Mouse (Mus musculus) embryonic facial prominence, embryonic 12.5 days (tissue): ENCODE measurements around the gene Lancl3. TPM values are rescaled to one million over a fixed set of nuclear protein-coding genes. Genes with fewer than 3 reads are reported as not detected.
A peak's percentile ranks its signal among the peaks of the same experiment; 100 is the strongest.

Source experiments
- ATAC-seq: fragments of 200-750 bp; cut with Nextera tagmentation; 2 replicates; pipeline ENCODE4 v1.8.0; 2017; ENCODE audit not compliant: insufficient number of reproducible peaks, insufficient read depth, low FRiP score, low TSS enrichment
- H3K27ac ChIP-seq: fragments of 300-500 bp; sonication (generic); 2 replicates; pipeline ENCODE4 v1.5.1; 2016; ENCODE audit warnings: mild to moderate bottlenecking
- H3K27me3 ChIP-seq: fragments of 300-500 bp; sonication (generic); 2 replicates; pipeline ENCODE4 v1.6.1; 2016; ENCODE audit warnings: mild to moderate bottlenecking, moderate library complexity
- H3K36me3 ChIP-seq: fragments of 300-500 bp; sonication (generic); 2 replicates; pipeline ENCODE4 v1.6.1; 2016; ENCODE audit warnings: mild to moderate bottlenecking
- H3K4me1 ChIP-seq: fragments of 300-500 bp; sonication (generic); 2 replicates; pipeline ENCODE4 v1.6.1; 2016
- H3K4me2 ChIP-seq: fragments of 300-500 bp; sonication (generic); replicated peaks from 2 replicates; pipeline ENCODE4 v1.6.1; 2016; ENCODE audit warnings: mild to moderate bottlenecking, moderate library complexity
- H3K4me3 ChIP-seq: fragments of 300-500 bp; sonication (generic); 2 replicates; pipeline ENCODE4 v1.5.1; 2016; ENCODE audit warnings: mild to moderate bottlenecking
- H3K9ac ChIP-seq: fragments of 300-500 bp; sonication (generic); 2 replicates; pipeline ENCODE4 v1.6.1; 2016; ENCODE audit warnings: mild to moderate bottlenecking, moderate library complexity
- H3K9me3 ChIP-seq: fragments of 300-500 bp; sonication (generic); 2 replicates; pipeline ENCODE4 v1.6.1; 2016; ENCODE audit warnings: mild to moderate bottlenecking, moderate library complexity
- WGBS: fragments of 180-500 bp; shearing (Covaris S2); methylation state at CpG from one replicate; pipeline ENCODE4 v1.1.7; 2016; 5-methylcytosine and 5-hydroxymethylcytosine counted together
- polyA plus RNA-seq: library from polyadenylated mRNA; unstranded; fragments of >200 nt; fragmentation: Nextera tagmentation; extraction: Ambion mirVana; gene quantifications from 2 replicates; pipeline ENCODE4 v1.2.1, GENCODE M21; 2016

The Lancl3 gene
- polyA plus RNA-seq, result 1.1 and 1.3 TPM in 2 replicates

DNA sequence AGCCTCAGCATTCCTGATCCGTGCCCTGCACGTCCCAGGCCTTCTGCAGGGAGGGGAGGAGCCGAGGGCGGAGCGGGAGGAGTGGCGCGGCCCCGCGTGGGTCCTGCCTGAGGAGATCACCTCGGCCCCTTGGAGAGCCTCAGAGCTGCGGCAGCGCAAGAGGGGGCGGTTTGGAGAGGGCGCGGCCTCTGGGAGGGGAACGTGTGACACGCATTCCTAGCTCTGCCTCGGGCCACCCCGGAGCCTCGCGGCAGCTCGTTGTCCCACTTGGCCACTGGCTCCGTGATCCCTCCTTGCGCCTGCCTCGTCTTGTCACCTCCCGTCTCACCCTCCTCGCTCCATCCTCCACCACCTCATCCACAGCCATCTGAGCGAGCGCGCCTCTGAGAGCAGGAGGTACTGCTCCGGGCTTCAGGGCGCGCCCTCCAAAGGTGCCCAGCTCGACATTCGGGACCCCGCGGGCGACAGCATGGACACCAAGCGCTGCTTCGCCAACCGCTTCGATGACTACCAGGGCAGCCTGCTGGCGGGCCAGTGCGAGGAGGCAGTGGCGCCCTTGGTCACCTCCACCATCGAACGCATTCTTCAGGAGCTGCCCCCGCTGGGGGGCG is at the start of gene Lancl3:
Gene Lancl3 (plus strand): TSS at position 142 of the 611 bp plus-strand sequence.
- peak within 1 kb of the TSS; percentile 41 for H3K4me3 ChIP-seq
- no peaks in the 10 kb centered on the region for H3K9me3 ChIP-seq
- H3K4me1 ChIP-seq, result no peaks in the 10 kb centered on the region
- H3K9ac ChIP-seq, result 0 out of 2 replicates have a peak within 1 kb of the TSS, but pooled peaks have one; percentile 15
- peak; percentile 72 for ATAC-seq
- no peaks in the 10 kb centered on the region for H3K36me3 ChIP-seq
- 15% methylated on average over 49 of the region's 49 CpGs for WGBS
- no peak within 1 kb of the TSS for H3K27ac ChIP-seq
- H3K27me3 ChIP-seq, result peaks cover 11% of the 10 kb centered on the region; the same call in 1 of the 2 replicates
- H3K4me2 ChIP-seq, result peak within 1 kb of the TSS; percentile 61

GRCm38 (mm10) chrX:9179011-9179410 is 20.7 kb upstream of the Lancl3 start:
- no peak overlapping the region for H3K27ac ChIP-seq
- no peaks in the 10 kb centered on the region for H3K4me1 ChIP-seq
- no peaks in the 10 kb centered on the region for H3K9me3 ChIP-seq
- 65% methylated on average over 2 of the region's 2 CpGs for WGBS
- ATAC-seq, result no peak
- no peaks in the 10 kb centered on the region for H3K36me3 ChIP-seq
- H3K4me2 ChIP-seq, result no peak overlapping the region
- H3K9ac ChIP-seq, result no peak overlapping the region
- H3K27me3 ChIP-seq, result no peaks in the 10 kb centered on the region
- H3K4me3 ChIP-seq, result no peak overlapping the region

- no peak overlapping the region for H3K4me2 ChIP-seq
- H3K27ac ChIP-seq, result no peak overlapping the region
- H3K4me3 ChIP-seq, result no peak overlapping the region
- 61% methylated on average over 5 of the region's 5 CpGs for WGBS
- H3K9me3 ChIP-seq, result no peaks in the 10 kb centered on the region
- no peaks in the 10 kb centered on the region for H3K36me3 ChIP-seq
- ATAC-seq, result no peak
- no peaks in the 10 kb centered on the region for H3K27me3 ChIP-seq
- H3K4me1 ChIP-seq, result no peaks in the 10 kb centered on the region
- no peak overlapping the region for H3K9ac ChIP-seq
These were observed 18.1 kb upstream of the Lancl3 start for GRCm38 (mm10) chrX:9181570-9181969.

- Histone ChIP-seq H3K4me2 (peak overlapping the region; percentile 61), H3K9ac (0 out of 2 replicates have a peak overlapping the region, but pooled peaks have one; percentile 15), H3K9me3 (no peaks in the 10 kb centered on the region), H3K4me3 (peak overlapping the region; percentile 41), H3K27me3 (peaks cover 11% of the 10 kb centered on the region; the same call in 1 of the 2 replicates), H3K4me1 (no peaks in the 10 kb centered on the region), H3K27ac (no peak overlapping the region), H3K36me3 (no peaks in the 10 kb centered on the region)
- 20% methylated on average over 63 of the region's 72 CpGs for WGBS
- no peak for ATAC-seq
These were observed 747 bp downstream of the Lancl3 start for GRCm38 (mm10) chrX:9200380-9200917.

GRCm38 (mm10) chrX:9201954-9202353 is 2.3 kb downstream of the Lancl3 start:
- WGBS, result 54% methylated on average over 2 of the region's 2 CpGs
- no peak for ATAC-seq

DNA sequence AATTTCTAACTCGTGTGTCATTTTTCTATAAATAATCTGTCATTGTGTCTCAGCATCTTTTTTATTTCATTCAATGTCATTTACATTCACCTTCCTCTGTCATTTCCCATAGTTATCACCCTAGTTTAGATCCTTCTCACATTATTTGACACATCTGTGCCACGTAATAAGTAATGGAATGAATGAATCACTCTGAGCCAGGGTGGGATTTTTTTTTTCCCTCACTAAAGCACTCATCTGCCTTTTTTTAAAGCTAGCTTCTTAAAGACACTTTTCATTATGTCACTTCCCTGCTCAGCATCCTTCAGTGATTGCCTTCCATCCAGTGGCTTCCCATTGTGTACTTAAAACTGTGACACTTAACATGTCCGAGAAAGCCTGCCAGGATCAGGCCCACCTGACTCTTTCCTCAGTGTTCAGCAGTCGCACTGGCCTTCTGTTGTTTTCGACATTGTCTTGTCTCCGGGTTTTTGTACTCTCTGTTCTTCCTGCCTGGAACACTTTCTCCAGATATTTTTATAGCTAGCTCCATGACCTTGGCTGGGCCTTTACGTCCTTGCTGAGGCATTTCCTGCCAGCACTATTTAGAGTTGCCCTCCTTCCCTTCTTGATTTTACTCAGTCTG is 3.2 kb downstream of the Lancl3 start:
- 68% methylated on average over 7 of the region's 7 CpGs for WGBS
- H3K4me2 ChIP-seq, result no peak overlapping the region
- peaks cover 11% of the 10 kb centered on the region; the same call in 1 of the 2 replicates for H3K27me3 ChIP-seq
- no peak for ATAC-seq
- no peaks in the 10 kb centered on the region for H3K9me3 ChIP-seq
- no peak overlapping the region for H3K27ac ChIP-seq
- H3K4me3 ChIP-seq, result no peak overlapping the region
- no peaks in the 10 kb centered on the region for H3K36me3 ChIP-seq
- no peak overlapping the region for H3K9ac ChIP-seq
- no peaks in the 10 kb centered on the region for H3K4me1 ChIP-seq

More at GRCm38 (mm10) chrX:9201954-9202353, 2.3 kb downstream of the Lancl3 start:
- no peaks in the 10 kb centered on the region for H3K36me3 ChIP-seq
- H3K9ac ChIP-seq, result no peak overlapping the region
- H3K4me2 ChIP-seq, result no peak overlapping the region
- H3K27ac ChIP-seq, result no peak overlapping the region
- H3K4me1 ChIP-seq, result no peaks in the 10 kb centered on the region
- no peaks in the 10 kb centered on the region for H3K9me3 ChIP-seq
- H3K4me3 ChIP-seq, result no peak overlapping the region
- H3K27me3 ChIP-seq, result peaks cover 11% of the 10 kb centered on the region; the same call in 1 of the 2 replicates

DNA sequence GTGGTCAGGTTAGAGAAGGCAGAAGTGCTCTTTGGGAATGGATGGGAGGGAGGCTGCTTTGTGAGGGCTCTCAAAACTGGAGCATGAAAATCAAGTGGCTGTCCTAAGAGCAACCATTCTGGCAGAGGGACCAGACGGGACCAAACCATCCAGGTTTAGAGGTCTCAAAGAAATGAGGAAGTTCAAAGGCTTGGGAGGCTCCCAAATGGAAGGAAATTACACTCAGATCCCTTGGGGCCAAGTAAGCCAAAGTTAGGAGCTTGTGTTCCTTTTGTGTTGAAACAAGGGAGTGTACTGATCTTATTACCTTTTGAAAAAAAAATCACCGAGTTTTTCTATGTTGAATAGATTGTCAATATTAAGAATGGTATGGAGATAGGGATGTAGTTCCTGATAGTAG is 5.4 kb downstream of the Lancl3 start:
- Histone ChIP-seq H3K4me1 (no peaks in the 10 kb centered on the region), H3K9ac (no peak overlapping the region), H3K9me3 (no peaks in the 10 kb centered on the region), H3K4me2 (no peak overlapping the region), H3K27me3 (peaks cover 2% of the 10 kb centered on the region; the same call in 1 of the 2 replicates), H3K4me3 (no peak overlapping the region), H3K27ac (no peak overlapping the region), H3K36me3 (no peaks in the 10 kb centered on the region)
- 68% methylated on average over 2 of the region's 2 CpGs for WGBS
- ATAC-seq, result no peak

DNA sequence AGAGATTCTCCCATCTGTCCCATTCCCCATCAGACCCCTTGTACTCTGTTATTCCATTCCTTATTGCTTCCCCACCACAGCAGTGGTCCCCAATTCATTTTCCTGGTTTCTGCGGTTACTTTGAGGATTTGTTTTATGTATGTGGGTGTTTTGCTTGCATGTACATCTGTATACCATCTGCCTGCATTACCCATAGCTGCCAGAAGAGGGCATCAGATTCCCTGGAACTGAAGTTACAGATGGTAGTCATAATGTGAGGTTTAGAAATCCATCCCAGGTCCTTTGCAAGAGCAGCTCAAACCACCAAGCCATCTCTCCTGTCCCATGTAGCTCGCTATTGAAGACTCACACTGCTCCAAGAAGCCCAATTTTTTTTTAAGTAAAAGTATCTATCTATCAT is 16.5 kb downstream of the Lancl3 start:
- no peak for ATAC-seq
- Histone ChIP-seq H3K27me3 (no peaks in the 10 kb centered on the region), H3K4me2 (no peak overlapping the region), H3K36me3 (no peaks in the 10 kb centered on the region), H3K9me3 (no peaks in the 10 kb centered on the region), H3K4me1 (no peaks in the 10 kb centered on the region), H3K9ac (no peak overlapping the region), H3K27ac (no peak overlapping the region), H3K4me3 (no peak overlapping the region)
- 83% methylated on average over 2 of the region's 2 CpGs for WGBS

DNA sequence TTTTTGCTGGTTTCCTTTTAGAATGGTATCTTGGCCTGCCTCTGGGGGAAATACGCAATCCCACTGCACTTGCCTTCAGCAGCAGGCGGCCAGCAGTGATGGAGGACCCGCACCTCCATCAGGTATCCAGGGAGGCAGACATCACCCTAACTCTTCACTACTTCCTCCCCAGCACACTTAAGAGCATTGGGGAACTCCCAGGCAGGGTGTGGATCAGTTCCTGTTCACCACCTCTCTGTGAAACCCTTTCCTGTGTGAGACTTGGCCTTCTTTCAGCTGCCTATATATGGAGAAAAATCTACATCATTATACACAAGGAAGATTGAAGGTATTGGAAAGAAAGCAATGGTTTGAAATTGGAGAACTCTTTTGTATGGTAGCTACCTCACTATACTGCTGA is 19.9 kb downstream of the Lancl3 start:
- Histone ChIP-seq H3K27me3 (no peaks in the 10 kb centered on the region), H3K9me3 (no peaks in the 10 kb centered on the region), H3K36me3 (no peaks in the 10 kb centered on the region), H3K4me2 (no peak overlapping the region), H3K27ac (no peak overlapping the region), H3K9ac (no peak overlapping the region), H3K4me3 (no peak overlapping the region), H3K4me1 (no peaks in the 10 kb centered on the region)
- WGBS, result 90% methylated on average over 3 of the region's 3 CpGs
- no peak for ATAC-seq

GRCm38 (mm10) chrX:9221206-9221605 is 21.5 kb downstream of the Lancl3 start:
- Histone ChIP-seq H3K27ac (no peak overlapping the region), H3K9me3 (no peaks in the 10 kb centered on the region), H3K4me2 (no peak overlapping the region), H3K36me3 (no peaks in the 10 kb centered on the region), H3K4me1 (no peaks in the 10 kb centered on the region), H3K27me3 (no peaks in the 10 kb centered on the region), H3K4me3 (no peak overlapping the region), H3K9ac (no peak overlapping the region)
- ATAC-seq, result no peak
- 29% methylated on average over 6 of the region's 6 CpGs for WGBS

GRCm38 (mm10) chrX:9221736-9222135 is 22.0 kb downstream of the Lancl3 start:
- H3K4me1 ChIP-seq, result no peaks in the 10 kb centered on the region
- no peaks in the 10 kb centered on the region for H3K27me3 ChIP-seq
- H3K9ac ChIP-seq, result no peak overlapping the region
- ATAC-seq, result no peak
- no peaks in the 10 kb centered on the region for H3K36me3 ChIP-seq
- H3K27ac ChIP-seq, result no peak overlapping the region
- no peak overlapping the region for H3K4me3 ChIP-seq
- no peaks in the 10 kb centered on the region for H3K9me3 ChIP-seq
- no peak overlapping the region for H3K4me2 ChIP-seq
- 65% methylated on average over 4 of the region's 4 CpGs for WGBS
